Mouse (Mus musculus) CH12.LX (cell line): ENCODE results near the gene Fam71b. TPM values are rescaled to one million over a fixed set of nuclear protein-coding genes. Genes with fewer than 3 reads are reported as not detected.

Experiments
- DNase-seq: peaks from one replicate; pipeline ENCODE4 v3.0.0-alpha.2; 2013; ENCODE audit errors: extremely low read depth
- H3K27ac ChIP-seq: 2 replicates; pipeline ENCODE4 v1.5.1; 2012; ENCODE audit warnings: low read depth, mild to moderate bottlenecking, control low read depth, moderate library complexity; ENCODE audit not compliant: insufficient read depth
- H3K27me3 ChIP-seq: replicated peaks from 2 replicates; pipeline ENCODE3; 2012; ENCODE audit warnings: inconsistent platforms
- H3K36me3 ChIP-seq, 2 experiments: replicated peaks in 1 of 2; 2 replicates each; pipeline versions ENCODE3 to v1.6.1; 2012; ENCODE audit warnings: inconsistent platforms in 1 of 2, low read length in 1 of 2, mild to moderate bottlenecking in 1 of 2, mixed read lengths in 1 of 2, moderate library complexity in 1 of 2; ENCODE audit not compliant: control insufficient read depth in 1 of 2, insufficient read depth in 1 of 2
- H3K4me1 ChIP-seq, 2 experiments: 2 replicates each; pipeline ENCODE4 v1.6.1; 2012; ENCODE audit warnings: inconsistent platforms in 1 of 2, moderate library complexity in 1 of 2; ENCODE audit not compliant: insufficient read depth in 2 of 2, control insufficient read depth in 1 of 2
- H3K4me2 ChIP-seq: 2 replicates; pipeline ENCODE4 v1.6.1; 2012; ENCODE audit warnings: low read depth, mild to moderate bottlenecking, control low read depth; ENCODE audit not compliant: poor library complexity, insufficient read depth, severe bottlenecking
- H3K4me3 ChIP-seq, 3 experiments: fragments of 150-350 bp in 1 of 3; sonication (generic) in 1 of 3; replicated peaks in 1 of 3; 2 replicates each; pipeline versions ENCODE3 to v1.5.1; 2011 to 2012; ENCODE audit warnings: low read depth in 2 of 3, low read length in 2 of 3, mild to moderate bottlenecking in 2 of 3, moderate library complexity in 2 of 3, control low read depth in 1 of 3, improper control_type of control experiment in 1 of 3, inconsistent platforms in 1 of 3, mixed read lengths in 1 of 3; ENCODE audit not compliant: poor library complexity in 1 of 3
- H3K79me2 ChIP-seq: replicated peaks from 2 replicates; pipeline ENCODE4 v1.6.1; 2012; ENCODE audit warnings: mild to moderate bottlenecking, moderate library complexity; ENCODE audit not compliant: control insufficient read depth, poor library complexity, insufficient read depth, severe bottlenecking; ENCODE audit errors: extremely low read depth
- H3K9ac ChIP-seq: 2 replicates; pipeline ENCODE4 v1.6.1; 2012; ENCODE audit warnings: low read depth, mild to moderate bottlenecking, control low read depth, moderate library complexity; ENCODE audit not compliant: insufficient read depth
- H3K9me3 ChIP-seq: replicated peaks from 2 replicates; pipeline ENCODE3; 2012; ENCODE audit warnings: low read length, inconsistent platforms, mixed read lengths
- BHLHE40 ChIP-seq: IDR thresholded peaks from 2 replicates; pipeline ENCODE4 v1.6.1; 2011; ENCODE audit warnings: mild to moderate bottlenecking, low read depth, low read length, improper control_type of control experiment
- CHD1 ChIP-seq: IDR thresholded peaks from 2 replicates; pipeline ENCODE4 v1.6.1; 2012; ENCODE audit warnings: low read depth, low read length, improper control_type of control experiment, inconsistent platforms
- CHD2 ChIP-seq: IDR thresholded peaks from 2 replicates; pipeline ENCODE4 v1.6.1; 2011; ENCODE audit warnings: low read length, improper control_type of control experiment
- CTCF ChIP-seq, 2 experiments: IDR thresholded peaks in 1 of 2; conservative IDR thresholded peaks in 1 of 2; 2 replicates each; pipeline ENCODE4 v1.5.1; 2011 to 2012; ENCODE audit warnings: low read depth in 2 of 2, low read length in 2 of 2, improper control_type of control experiment in 1 of 2, inconsistent platforms in 1 of 2, mild to moderate bottlenecking in 1 of 2, moderate library complexity in 1 of 2
- EP300 ChIP-seq: IDR thresholded peaks from 2 replicates; pipeline ENCODE4 v1.6.1; 2011; ENCODE audit warnings: low read length, improper control_type of control experiment
- GABPA ChIP-seq: IDR thresholded peaks from 2 replicates; pipeline ENCODE4 v1.6.1; 2012; ENCODE audit warnings: low read depth, low read length, improper control_type of control experiment, inconsistent platforms; ENCODE audit not compliant: insufficient replicate concordance
- HCFC1 ChIP-seq: IDR thresholded peaks from 2 replicates; pipeline ENCODE4 v1.6.1; 2012; ENCODE audit warnings: low read depth, mild to moderate bottlenecking, inconsistent platforms, low read length, improper control_type of control experiment
- JUN ChIP-seq: IDR thresholded peaks from 2 replicates; pipeline ENCODE4 v1.6.1; 2011; ENCODE audit warnings: low read depth, mild to moderate bottlenecking, low read length, improper control_type of control experiment, moderate library complexity; ENCODE audit not compliant: insufficient read depth
- KAT2A ChIP-seq: IDR thresholded peaks from 2 replicates; pipeline ENCODE4 v1.6.1; 2012; ENCODE audit warnings: low read length, improper control_type of control experiment, inconsistent platforms; ENCODE audit not compliant: insufficient replicate concordance
- MXI1 ChIP-seq: IDR thresholded peaks from 2 replicates; pipeline ENCODE4 v1.6.1; 2011; ENCODE audit warnings: mild to moderate bottlenecking, low read depth, low read length, improper control_type of control experiment
- MYC ChIP-seq: IDR thresholded peaks from 2 replicates; pipeline ENCODE4 v1.6.1; 2011; ENCODE audit warnings: low read depth, mild to moderate bottlenecking, improper control_type of control experiment, low read length
- POLR2A ChIP-seq: IDR thresholded peaks from 2 replicates; pipeline ENCODE4 v1.6.1; 2011; ENCODE audit warnings: low read depth, mild to moderate bottlenecking, improper control_type of control experiment, low read length
- RCOR1 ChIP-seq: conservative IDR thresholded peaks from 2 replicates; pipeline ENCODE4 v1.6.1; 2012; ENCODE audit warnings: low read depth, mild to moderate bottlenecking, inconsistent platforms, low read length, improper control_type of control experiment
- SMC3 ChIP-seq: IDR thresholded peaks from 2 replicates; pipeline ENCODE4 v1.6.1; 2011; ENCODE audit warnings: low read depth, low read length, improper control_type of control experiment
- USF1 ChIP-seq: IDR thresholded peaks from 2 replicates; pipeline ENCODE4 v1.6.1; 2014; ENCODE audit warnings: low read depth, mild to moderate bottlenecking, inconsistent platforms, low read length, improper control_type of control experiment
- ZMIZ1 ChIP-seq: IDR thresholded peaks from 2 replicates; pipeline ENCODE4 v1.6.1; 2012; ENCODE audit warnings: low read depth, mild to moderate bottlenecking, inconsistent platforms, low read length, improper control_type of control experiment
- ZNF384 ChIP-seq: IDR thresholded peaks from 2 replicates; pipeline ENCODE4 v1.6.1; 2012; ENCODE audit warnings: low read depth, low read length, improper control_type of control experiment, inconsistent platforms
- dilution Hi-C: fragments of 300-500 bp; cut with MboI; formaldehyde crosslinking; loops from 2 replicates; pipeline ENCODE4 v1.14.3; 2020; ENCODE audit warnings: low sequenced_read_pairs; ENCODE audit not compliant: extremely low pct_unique_long_range_greater_than_20kb, extremely low pct_ligation_motif_present
- in situ Hi-C: fragments of 300-500 bp; cut with MboI; formaldehyde crosslinking; loops from 3 replicates; pipeline ENCODE4 v1.14.3; 2019; ENCODE audit warnings: low sequenced_read_pairs, low pct_ligation_motif_present, low pct_unique_long_range_greater_than_20kb, mixed read lengths
- polyA plus RNA-seq: library from polyadenylated mRNA; unstranded; fragments of >175 nt; gene quantifications from 2 replicates; pipeline ENCODE4 v1.2.1, GENCODE M21; 2012; ENCODE audit warnings: low read depth; ENCODE audit not compliant: insufficient read length
- total RNA-seq, 2 experiments: library from RNA; depleted of rRNA; stranded (reverse); fragments of 300-350 nt in 1 of 2; fragments of >200 nt in 1 of 2; gene quantifications; 2 replicates each; pipeline ENCODE4 v1.2.3; 2012 to 2014

Gene Fam71b
- total and polyA plus RNA-seq, 3 experiments, result 0.46 to 2.6 (median 2.4) TPM

DNA sequence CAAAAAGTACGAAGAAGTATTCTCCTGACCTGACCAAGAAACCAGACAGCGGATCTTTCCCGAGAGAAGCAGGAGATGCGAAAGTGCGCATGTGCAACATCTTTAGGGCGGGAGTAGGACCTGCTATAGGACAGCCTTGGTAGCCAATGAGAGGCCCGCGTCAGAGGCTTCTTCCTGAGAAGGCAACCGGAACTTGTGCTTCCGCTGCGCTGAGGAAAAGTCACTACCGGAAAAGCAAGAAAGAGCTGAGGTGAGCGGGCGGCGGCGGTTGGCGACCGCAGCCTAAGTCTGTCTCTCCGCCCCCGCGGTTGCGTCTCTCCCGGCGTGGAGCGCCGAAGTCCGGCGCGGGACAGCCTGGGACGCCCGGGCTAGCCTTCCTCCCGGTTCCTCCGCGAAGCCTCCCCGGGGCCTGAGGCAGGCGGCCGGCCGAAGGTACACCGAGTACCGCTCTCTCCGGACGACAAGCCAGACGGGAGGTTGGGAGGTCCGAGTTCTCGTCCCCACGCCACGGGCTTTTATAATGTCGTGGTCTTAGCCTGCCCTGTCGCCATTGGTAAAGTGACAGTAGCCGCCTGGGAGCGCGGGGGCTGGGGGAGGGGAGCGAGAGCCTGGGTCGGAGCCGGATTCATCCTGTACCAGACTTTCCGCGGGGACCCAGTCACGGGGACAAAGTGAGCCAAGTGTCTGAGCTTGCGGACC is 40.5 kb downstream of the Fam71b start, which contains the start of gene Med7 (continued):
- TF ChIP-seq ZMIZ1 (peak; percentile 96), CHD2 (peak; percentile 79; the same call in 1 of the 2 replicates), HCFC1 (peak; percentile 83), EP300 (peak; percentile 47; the same call in 1 of the 2 replicates), CHD1 (peak; percentile 67; the same call in 1 of the 2 replicates), RCOR1 (no peak; the same call in 1 of the 2 replicates), ZNF384 (no peak), GABPA (no peak), CTCF (conservative IDR thresholded peaks at IDR 0.05 in 1 of 2, IDR thresholded peaks at IDR 0.05 in 1 of 2; ENCODE audit: low read depth in 2 of 2, low read length in 2 of 2) (no peak)

DNA sequence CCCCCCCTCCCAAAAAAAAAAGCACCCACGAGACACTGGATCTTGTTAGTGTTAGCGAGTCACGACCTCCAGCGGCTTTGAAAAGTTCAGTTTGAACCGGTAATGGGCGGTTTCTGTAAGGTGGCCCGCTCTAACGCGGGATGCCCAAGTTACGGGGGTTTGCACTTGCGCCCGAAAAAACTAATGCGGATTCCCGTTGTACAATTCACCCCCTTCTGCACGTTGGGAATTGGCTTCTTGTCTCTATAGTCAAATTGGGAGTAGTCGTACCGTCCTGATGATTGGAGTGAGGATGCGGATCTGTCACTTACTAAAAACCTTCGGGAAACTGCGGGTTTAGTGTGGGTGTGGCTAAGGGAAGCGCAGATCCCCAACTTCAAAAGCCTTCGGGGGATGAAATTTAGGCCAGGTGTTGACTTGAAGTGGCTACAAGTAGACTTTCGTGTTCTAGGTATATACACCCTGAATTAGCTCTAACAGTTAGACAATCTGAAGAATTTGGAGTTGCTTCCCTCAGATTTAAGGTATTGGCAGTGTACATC is 41.2 kb downstream of the Fam71b start:
- in situ Hi-C loops, result loop anchor here (5.0 kb wide), 2 partner anchors 50 to 130 kb away; partner anchors contain the start of gene Itk
- dilution Hi-C loops, result no loop called here
- TF ChIP-seq USF1 (no peak), GABPA (no peak), BHLHE40 (no peak), POLR2A (no peak), CHD1 (no peak), MXI1 (no peak), MYC (no peak), CHD2 (no peak), ZNF384 (no peak), CTCF (conservative IDR thresholded peaks at IDR 0.05 in 1 of 2, IDR thresholded peaks at IDR 0.05 in 1 of 2; ENCODE audit: low read depth in 2 of 2, low read length in 2 of 2) (no peak), JUN (no peak), KAT2A (no peak), SMC3 (no peak)
- peaks cover 39% of the 10 kb centered on the region for H3K79me2 ChIP-seq
- no peaks in the 10 kb centered on the region for H3K27me3 ChIP-seq
- no peaks in the 10 kb centered on the region for H3K9me3 ChIP-seq
- peaks cover 0 to 60% of the 10 kb centered on the region in 2 experiments; a peak in 3 of 4 replicates for H3K4me1 ChIP-seq
- peak overlapping the region; percentile 82 to 84 (median 84) for H3K4me3 ChIP-seq
- peak overlapping the region; percentile 98 for H3K4me2 ChIP-seq
- no peak overlapping the region for H3K27ac ChIP-seq
- peak; percentile 71 for DNase-seq
- H3K9ac ChIP-seq, result peak overlapping the region; percentile 95
- peaks cover 16 to 43% of the 10 kb centered on the region in 2 experiments for H3K36me3 ChIP-seq
